Mouse (Mus musculus): ENCODE results near the gene Skap2.

DNA sequence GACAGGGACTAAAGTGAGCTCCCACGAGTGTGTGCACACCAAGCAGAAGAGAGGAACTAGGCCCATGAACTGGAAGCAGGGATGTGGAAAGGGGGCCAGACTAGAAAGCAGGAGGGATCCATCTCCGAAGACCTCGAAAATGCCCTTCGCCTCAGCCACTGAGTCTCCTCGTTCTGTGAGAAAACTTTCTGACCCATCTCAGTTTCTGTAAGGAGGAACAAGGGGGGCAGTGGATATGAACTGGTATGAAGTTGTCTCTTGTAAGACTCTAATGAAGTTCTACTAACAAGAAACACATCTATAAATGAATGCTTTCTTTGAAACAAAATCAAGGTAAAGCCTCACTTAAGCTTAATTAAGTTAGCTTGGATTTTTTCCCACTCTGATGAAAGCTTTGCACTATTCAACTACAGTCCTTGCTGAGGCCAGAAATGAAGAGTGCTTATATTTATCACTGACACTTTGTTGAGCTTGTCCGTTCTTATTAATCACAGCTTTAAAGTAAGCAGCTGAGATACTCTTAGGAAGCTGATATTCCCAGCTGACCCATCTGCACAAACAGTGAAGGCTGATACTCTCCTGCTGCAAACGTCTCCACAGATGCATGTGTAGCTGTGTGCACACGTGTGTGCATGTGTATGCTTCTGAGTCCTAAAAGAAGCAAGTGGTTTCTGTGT, 113.9 kb downstream of the Skap2 start:
- TF ChIP-seq POLR2A (IDR thresholded peaks at IDR 0.05; ENCODE audit: control insufficient read depth, low read depth, low read length) (no peak), CTCF (IDR thresholded peaks at IDR 0.05; ENCODE audit: control insufficient read depth, insufficient read depth, insufficient replicate concordance, low read depth, low read length) (no peak)

Data from testis, adult 2 months (tissue).